Mouse (Mus musculus): ENCODE data around the gene Lingo3.
A peak's percentile ranks its signal among the peaks of the same experiment; 100 is the strongest.
"Not testable (repeated sequence)": the region's sequence is repeated elsewhere in the genome, so short reads cannot be mapped to it uniquely, and the experiment has no call there.

Gene Lingo3

DNA sequence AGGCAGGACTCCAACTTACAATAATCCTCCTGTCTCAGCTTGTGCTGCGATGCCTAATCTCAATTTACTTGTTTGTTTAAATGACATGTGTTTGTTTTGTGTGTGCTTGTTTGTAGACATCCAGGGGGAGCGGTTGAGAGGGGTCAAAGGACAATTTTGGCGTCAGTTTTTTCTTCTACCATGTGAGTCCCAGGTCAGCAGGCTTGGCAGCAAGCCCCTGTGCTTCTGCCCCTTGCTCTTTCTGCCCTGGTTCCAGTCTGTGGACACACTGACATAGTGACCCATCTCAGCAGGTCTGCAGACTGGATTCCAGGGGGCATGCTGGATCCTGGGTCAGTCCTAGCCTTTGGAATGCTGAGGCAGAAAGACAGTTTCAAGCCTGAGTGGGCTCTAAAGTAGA lies 24.4 kb downstream of the Lingo3 start:
- no peak for DNase-seq

DNA sequence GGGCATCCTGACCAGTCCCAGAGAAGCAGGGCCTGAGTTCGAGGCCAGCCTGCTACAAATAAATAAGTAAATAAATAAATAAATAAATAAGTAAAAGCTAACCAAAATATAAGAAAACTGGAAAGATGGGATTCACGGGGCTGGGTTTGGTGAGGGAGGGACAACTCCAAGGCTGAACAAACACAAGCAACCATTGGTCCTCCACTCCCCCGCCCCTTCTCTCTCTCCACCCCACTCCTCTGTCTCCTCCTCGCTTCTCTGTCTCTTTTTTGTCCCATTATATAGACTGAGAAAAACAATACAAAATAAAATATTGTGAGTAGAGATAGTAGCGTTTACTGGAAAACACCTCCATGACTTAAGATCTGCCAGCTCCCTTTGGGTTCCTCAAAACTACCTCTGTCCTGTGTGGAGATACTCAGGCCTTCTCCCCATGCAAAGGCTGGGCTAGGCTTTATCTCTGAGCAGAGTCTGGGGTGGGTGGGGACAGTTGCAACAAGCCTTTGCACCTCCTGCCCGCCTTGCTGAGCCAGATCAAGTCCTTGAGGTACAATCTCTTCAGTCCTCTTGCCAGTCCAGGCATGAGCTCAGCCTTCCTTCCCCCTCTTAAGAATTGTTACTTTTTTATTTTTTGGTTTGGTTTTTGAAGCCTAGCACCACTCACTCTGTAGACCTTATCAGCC lies 25.1 kb downstream of the Lingo3 start:
- no peak for DNase-seq

DNA sequence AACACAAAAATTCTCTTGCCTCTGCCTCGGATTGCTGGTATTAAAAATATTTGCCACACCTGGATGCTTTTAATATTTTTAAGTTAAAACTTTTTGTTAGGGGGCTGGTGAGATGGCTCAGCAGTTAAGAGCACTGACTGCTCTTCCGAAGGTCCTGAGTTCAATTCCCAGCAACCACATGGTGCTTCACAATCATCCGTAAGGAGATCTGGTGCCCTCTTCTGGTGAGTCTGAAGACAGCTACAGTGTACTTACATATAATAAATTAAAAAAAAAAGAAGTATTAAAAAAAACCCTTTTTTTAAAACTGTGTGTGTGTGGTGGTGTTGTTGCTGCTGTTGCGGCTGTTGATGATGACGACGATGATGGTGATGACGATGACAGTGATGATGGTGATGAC lies 25.9 kb downstream of the Lingo3 start:
- not testable (repeated sequence) for DNase-seq

DNA sequence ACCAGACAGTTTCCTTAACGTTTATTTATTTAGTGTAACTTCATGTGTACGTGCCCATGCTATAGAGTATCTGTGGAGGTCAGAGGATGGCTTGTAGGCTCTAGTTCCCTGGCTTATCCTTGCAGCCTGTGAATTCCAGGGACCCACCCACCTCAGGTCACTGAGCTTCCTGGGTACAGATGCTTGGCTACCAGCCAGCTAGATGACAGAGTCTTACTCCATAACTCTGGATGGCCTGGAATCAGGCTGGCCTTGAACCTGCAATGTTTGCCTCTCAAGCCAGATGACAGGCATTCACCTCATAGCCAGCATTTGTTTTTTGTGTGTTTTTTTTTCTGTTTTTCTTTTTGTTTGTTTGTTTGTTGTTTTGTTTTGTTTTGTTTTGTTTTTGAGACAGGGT lies 26.7 kb downstream of the Lingo3 start:
- DNase-seq, result no peak

DNA sequence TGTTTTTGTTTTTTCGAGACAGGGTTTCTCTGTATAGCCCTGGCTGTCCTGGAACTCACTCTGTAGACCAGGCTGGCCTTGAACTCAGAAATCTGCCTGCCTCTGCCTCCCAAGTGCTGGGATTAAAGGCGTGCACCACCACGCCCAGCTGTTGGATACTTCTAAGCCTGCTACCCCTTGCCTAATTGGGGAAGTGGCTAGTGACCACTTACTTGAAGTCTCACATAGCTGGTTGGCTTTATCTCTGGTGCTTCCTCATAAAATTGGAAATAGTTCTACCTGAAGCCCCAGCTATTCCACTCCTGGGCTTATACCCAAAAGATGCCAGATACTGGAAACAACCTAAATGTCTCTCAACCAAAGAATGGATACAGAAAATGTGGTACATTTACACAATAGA lies 27.5 kb downstream of the Lingo3 start:
- DNase-seq, result not testable (repeated sequence)

DNA sequence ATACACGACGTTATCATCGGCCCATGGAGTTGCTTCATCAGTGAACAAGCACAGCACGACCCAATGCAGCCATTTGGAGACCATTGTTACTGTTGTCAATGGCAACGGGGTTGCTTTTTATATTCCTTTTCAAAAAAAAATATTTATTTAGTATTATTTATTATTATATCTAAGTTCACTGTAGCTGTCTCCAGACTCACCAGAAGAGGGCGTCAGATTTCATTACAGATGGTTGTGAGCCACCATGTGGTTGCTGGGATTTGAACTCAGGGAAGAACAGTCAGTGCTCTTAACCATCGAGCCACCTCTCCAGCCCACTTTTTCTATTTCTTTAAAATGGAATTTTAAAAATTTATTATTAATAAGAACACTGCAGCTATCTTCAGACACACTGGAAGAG lies 29.0 kb downstream of the Lingo3 start:
- no peak for DNase-seq

DNA sequence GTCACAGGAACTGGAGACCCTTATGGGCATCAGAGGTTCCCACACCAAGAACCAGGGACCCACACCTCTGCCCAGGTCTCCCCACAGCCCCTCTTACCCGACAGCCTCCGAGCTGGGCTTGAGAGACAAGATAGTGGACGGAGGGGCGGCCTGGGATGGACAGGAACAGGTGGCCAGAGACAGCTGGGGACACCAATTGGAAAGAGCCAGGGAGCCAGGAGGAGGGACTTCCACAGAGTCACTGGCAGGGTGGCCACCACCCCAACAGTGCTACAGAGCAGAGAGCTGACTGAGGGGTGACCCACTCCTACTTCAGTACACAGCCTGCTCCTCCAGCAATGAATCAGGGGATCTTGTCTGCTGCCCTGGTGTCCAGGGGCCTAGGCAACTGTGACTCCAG lies 30.5 kb downstream of the Lingo3 start, which contains the start of gene Jsrp1:
Gene Jsrp1, minus strand, starts transcription at position 133 of the 400 bp plus-strand sequence.
- DNase-seq, result no peak

DNA sequence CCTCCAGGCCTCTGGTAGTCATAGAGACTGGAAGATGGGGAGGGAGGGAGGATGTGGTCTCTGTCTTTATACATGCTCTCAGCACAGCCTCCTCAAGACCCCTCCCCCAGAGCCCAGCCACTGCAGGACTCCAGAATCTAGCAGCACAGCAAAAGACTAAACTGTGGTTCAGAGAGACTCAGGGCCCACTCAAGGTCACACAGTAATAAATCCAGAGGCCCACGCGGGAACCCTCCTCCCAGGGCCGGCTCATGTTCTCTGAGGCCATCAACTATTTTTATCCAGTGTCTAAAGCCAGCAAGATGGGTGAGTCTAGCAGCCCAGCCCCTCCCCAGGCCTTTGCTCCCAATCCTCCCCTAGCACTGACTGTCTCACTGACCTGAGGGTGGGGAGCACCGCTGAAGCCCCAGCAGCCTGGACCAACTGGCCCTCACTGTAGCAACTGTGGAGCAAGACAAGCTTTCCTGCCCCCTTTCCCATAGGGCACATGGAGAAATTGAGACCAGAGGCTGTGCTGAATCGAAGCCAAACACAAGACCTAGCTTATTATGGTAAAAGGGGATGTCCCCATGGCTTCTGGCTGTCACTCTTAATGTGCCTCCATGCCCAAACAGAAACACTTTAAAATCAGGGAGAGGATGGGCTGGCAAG lies 31.3 kb downstream of the Lingo3 start:
- no peak for DNase-seq

DNA sequence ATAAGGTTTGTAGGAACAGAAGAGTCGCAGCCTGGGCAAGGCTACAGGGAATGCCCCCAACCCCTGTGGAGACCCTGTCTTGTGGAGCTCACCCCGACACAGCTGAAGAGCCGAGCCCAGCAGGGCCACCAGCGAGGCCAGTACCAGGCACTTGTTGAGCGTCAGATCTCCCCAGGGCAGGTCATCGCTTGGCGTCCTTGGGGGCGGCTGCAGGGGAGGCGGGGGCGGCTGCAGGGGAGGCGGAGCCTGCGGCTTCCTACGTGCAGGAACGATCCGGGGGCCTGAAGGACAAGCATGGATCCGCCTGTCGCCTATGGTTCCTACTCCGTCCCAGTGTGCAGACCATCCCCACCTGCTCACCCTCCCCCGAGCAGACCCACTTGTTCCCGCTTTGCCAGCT lies 33.8 kb downstream of the Lingo3 start:
- no peak for DNase-seq

DNA sequence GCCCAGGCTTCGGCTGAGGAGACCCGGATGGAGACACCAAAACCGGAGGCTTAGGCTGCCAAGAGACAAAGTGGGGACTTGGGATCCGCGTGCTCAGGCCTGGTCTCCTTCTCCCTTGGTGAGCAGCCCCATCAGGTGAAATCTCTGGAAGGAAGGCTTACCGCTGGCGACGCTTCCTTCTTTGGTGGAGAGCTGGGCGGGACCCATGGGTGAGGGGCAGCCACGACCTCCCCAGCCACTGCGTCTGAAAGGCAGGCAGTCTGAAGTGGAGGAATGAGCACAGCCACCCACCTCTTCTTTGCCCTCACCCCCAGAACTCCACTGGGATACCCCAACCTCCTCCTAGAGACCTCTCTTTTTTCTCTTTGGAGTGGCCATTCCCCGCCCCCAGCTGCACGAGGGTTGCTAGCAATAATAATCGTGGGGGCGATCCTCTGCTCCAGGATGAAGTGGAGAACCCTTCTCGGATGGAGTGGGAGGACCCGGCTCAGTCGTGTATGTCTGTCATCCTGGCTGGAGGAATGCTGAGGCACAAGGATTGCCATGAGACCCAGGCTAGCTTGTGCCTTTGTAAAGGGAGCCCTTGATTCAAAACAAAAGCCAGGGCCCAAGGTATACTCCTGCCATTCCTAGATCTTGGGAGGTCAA lies 34.7 kb downstream of the Lingo3 start:
- no peak for DNase-seq

DNA sequence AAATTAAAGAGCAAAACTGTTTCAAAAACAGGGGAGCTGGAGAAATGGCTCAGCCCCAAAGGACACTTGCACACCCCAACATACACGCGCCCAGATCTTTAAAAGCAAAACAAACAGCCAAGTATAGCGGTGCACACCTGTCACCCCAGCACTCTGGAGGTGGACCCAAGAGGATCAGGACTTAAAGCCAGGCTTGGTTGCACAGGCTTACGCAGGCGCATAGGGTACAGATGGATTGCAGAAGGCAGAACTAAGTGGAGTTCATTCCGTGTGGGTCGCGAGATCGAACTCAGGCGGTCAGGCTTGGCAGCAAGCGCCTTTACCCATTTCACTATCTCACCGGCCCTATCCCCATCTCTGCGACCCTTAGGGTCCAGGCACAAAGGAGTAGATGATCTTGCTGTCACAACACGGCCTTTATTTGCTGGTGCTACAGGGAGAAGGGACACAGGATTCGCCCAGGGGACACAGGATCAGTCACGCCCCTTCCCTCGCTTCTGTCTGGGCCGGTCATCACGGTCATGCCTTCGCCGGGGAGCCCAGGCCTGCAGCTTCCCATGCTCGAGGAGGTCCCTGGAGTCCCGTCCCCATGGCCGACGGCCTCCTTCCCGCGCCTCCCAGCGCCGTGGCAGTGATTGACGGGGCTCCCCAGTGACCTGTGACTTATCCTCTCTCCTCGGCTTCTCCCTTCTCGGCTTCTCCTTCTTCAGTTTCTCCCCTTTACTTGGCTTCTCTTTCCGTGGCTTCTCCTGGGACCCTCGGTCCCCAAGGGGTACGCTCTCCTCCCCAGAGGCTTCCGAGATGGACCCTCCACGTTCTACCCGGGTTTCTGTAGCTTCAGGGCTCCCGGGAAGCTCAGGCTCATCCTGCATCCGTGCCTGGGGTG lies 35.5 kb downstream of the Lingo3 start:
- DNase-seq, result no peak

DNA sequence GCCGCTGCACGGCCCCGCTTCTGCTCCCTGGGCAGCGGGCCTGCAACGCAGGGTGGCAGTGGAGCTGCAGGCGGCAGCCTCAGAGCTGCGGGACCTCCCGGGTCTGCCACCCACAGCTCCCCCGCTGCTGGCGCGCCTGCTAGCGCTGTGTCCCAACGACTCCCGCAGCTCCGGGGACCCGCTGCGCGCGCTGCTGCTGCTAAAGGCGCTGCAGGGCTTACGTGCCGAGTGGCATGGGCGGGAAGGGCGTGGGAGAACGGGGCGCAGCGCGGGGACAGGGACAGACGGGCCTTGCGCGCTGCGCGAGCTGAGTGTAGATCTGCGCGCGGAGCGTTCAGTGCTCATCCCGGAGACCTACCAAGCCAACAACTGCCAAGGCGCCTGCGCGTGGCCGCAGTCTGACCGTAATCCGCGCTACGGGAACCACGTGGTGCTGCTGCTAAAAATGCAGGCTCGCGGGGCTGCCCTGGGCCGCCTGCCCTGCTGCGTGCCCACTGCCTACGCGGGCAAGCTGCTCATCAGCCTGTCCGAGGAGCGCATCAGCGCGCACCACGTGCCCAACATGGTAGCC lies 36.7 kb downstream of the Lingo3 start:
- DNase-seq, result peak; percentile 56

DNA sequence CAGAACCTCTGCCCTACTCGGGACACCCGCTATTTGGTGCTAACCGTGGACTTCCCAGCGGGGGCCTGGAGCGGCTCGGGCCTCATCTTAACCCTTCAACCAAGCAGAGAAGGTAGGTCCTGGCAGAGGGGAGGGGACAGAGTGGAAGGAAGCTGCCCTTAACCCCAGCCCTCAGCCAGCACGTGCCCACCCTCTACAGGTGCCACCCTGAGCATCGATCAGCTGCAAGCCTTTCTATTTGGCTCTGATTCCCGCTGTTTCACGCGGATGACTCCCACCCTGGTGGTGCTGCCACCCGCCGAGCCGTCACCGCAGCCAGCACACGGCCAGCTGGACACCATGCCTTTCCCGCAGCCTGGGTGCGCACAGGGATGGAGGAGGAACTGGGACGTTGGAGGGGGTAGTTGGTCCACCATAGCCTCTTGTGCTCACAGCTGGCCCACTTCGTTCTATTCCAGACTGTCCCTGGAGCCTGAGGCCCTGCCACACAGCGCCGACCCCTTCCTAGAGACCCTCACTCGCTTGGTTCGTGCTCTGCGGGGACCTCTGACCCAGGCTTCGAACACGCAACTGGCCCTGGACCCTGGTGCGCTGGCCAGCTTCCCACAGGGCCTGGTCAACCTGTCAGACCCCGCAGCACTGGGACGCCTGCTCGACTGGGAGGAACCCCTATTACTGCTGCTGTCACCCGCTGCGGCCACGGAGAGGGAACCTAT lies 37.3 kb downstream of the Lingo3 start:
- no peak for DNase-seq

DNA sequence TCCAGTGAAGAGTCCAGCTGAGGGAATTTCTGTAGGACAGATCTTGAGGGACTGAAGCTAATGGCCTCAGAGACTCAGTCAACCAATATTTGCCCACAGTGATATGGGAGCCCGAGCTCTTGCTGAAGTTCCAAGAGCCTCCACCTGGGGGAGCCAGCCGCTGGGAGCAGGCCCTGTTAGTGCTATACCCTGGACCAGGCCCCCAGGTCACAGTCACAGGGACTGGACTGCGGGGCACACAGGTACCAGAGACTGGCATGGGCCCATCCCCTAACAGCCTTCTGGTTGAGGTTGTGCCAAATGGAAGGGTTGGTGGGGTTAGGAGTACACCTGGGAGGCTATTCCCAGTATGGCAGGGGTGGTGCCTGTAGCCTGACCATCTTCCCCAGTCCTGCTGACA lies 37.9 kb downstream of the Lingo3 start:
- peak; percentile 79 for DNase-seq

DNA sequence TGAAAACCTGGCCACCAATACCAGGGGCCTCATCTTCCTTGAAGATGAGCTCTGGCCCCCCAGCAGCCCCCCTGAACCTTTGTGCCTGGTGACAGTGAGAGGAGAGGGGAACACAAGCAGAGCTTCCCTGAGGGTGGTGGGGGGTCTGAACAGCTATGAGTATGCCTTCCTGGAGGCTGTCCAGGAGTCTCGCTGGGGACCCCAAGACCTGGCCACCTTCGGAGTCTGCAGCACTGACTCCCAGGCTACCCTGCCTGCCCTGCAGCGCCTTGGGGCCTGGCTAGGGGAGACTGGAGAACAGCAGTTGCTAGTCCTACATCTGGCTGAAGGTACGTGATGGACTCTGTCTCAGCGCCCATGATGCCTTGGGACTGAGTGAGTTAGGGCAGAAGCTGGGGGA lies 38.5 kb downstream of the Lingo3 start:
- DNase-seq, result no peak

DNA sequence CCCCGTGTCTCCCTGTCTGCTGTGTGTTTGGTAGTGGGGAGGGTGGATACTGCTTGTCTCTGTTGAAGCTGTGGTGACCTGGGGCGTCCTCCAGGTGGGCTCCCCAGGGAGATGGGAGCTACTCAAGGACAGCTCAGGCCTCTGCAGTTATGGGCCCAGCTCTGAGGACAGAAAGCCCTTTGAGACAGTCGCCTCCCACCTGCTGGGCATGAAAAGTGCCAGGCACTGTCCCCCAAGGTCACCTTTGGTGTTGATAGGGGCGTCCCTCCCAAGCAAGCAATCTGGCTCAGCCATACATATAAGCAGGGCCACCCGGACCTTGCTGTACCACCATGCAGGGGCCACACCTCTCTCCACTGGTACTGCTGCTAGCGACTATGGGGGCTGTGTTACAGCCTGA lies 38.9 kb downstream of the Lingo3 start, which contains the start of gene Amh:
Gene Amh, plus strand, starts transcription at position 328 of the 400 bp plus-strand sequence.
- no peak for DNase-seq

DNA sequence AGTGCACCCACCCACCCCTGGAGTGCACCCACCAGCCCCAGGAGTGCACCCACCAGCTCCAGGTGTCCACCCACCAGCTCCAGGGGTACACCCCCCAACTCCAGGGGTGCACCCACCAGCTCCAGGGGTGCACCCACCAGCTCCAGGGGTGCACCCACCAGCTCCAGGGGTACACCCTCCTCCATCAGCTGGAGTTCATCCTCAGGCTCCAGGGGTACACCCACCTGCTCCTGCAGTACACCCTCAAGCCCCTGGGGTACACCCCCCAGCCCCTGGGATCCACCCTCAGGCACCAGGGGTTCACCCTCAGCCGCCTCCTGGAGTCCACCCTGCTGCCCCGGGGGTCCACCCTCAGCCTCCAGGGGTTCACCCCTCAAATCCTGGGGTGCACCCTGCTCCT lies 39.5 kb downstream of the Lingo3 start:
- no peak for DNase-seq

DNA sequence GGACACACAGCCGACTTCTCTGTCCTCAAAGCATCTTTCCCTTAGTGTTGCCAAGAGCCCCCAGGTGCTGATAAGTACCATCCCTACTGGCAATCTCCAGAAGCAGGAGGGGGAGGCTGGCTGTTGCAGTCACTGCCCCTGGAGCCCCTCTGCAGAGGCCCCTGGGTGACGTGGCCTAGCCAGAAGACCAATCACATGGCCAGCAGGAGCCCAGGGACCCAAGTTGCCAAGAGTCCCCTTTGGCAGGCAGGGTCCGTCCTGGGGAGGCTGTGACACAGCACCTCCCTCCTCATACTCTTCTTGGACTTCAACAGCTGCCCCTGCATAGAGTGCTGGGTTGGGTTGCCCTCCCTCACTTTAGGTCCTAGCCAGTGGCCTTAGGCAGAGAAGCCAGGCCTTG lies 40.8 kb downstream of the Lingo3 start:
- DNase-seq, result no peak

DNA sequence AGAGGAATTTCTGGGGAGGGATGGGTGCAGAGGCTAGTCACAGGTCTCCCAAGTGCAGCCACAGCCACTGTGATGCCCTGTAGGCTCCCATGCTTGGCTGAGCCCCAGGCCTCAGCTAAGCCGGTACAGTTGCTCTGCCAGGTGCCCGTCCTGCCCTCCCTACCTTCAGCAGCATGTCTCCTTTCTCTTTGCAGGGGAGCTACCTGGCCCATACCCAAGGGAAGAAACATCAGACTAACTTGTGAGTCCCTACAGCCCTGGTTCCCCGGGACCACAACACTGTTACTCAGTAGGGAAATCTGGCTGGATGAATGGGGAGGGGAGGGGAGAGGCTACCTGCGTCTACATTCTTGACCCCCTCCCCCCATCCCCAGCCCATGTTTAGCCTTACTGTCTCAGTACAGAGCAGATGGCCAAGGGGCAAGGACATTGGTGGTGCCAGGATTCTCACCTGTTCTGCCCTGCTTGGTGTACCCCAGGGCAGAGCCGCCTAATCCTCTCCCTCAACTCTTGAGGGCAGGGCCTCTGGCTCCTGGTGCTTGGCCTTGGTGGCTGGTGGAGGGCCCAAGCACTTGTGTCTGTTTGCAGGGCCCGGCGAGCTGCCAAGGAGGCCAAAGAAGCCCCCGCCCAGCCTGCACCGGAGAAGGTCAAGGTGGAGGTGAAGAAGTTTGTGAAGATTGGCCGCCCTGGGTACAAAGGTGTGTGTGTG lies 41.5 kb downstream of the Lingo3 start:
- DNase-seq, result no peak

DNA sequence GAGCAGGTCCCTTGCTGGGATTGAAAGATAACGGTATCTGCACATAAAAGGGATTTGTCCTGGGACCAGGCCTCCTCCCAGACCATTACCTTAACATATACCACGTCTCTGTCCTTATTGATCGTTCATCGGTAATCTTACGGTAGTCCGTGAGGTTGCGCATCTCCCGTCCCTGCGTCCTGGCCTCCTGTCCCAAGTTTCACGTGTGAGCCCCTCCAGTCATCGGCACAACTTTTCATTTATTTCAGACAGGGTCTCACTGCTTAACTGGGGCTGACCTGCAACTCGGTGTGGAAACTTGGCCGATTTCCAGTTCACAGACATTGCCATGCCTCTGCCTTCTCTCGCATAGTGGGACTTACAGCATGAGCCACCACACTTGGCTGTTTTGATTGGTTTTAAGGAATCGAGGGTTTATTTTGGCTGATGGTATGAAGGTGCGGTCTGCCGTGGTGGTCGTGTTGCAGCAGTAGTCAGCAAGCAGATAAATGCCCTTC lies 44.7 kb downstream of the Lingo3 start:
- no peak for DNase-seq
